Mouse (Mus musculus) kidney, postnatal 0 days (tissue): ENCODE results near the gene Rprd2. TPM values are rescaled to one million over a fixed set of nuclear protein-coding genes. Genes with fewer than 3 reads are reported as not detected.

ENCODE experiments used
- ATAC-seq: fragments of 200-750 bp; cut with Nextera tagmentation; replicated peaks from 2 replicates; pipeline ENCODE4 v1.8.0; 2017; ENCODE audit warnings: low read depth, moderate number of reproducible peaks, moderate TSS enrichment, moderate library complexity; ENCODE audit not compliant: low FRiP score
- DNase-seq: peaks from one replicate; pipeline ENCODE4 v3.0.0-alpha.2; 2016; ENCODE audit warnings: low spot score
- H3K27ac ChIP-seq: fragments of 300-500 bp; sonication (generic); 2 replicates; pipeline ENCODE4 v1.5.1; 2014; ENCODE audit warnings: mild to moderate bottlenecking
- H3K27me3 ChIP-seq: fragments of 300-500 bp; sonication (generic); 2 replicates; pipeline ENCODE4 v1.6.1; 2014; ENCODE audit warnings: low read length, mixed read lengths; ENCODE audit not compliant: insufficient read depth
- H3K36me3 ChIP-seq: fragments of 300-500 bp; sonication (generic); 2 replicates; pipeline ENCODE4 v1.6.1; 2014; ENCODE audit warnings: low read length, mixed read lengths; ENCODE audit not compliant: insufficient read depth
- H3K4me1 ChIP-seq: fragments of 300-500 bp; sonication (generic); replicated peaks from 2 replicates; pipeline ENCODE4 v1.6.1; 2014; ENCODE audit warnings: antibody characterized with exemption, low read length, mixed read lengths; ENCODE audit not compliant: insufficient read depth
- H3K4me2 ChIP-seq: fragments of 300-500 bp; sonication (generic); 2 replicates; pipeline ENCODE4 v1.6.1; 2014; ENCODE audit warnings: mild to moderate bottlenecking, low read length, moderate library complexity, mixed read lengths
- H3K4me3 ChIP-seq: fragments of 300-500 bp; sonication (generic); replicated peaks from 2 replicates; pipeline ENCODE4 v1.5.1; 2014; ENCODE audit warnings: low read depth, low read length
- H3K9ac ChIP-seq: fragments of 300-500 bp; sonication (generic); 2 replicates; pipeline ENCODE4 v1.6.1; 2014; ENCODE audit warnings: low read depth, low read length
- H3K9me3 ChIP-seq: fragments of 300-500 bp; sonication (generic); replicated peaks from 2 replicates; pipeline ENCODE4 v1.6.1; 2016; ENCODE audit warnings: low read length, inconsistent platforms, mixed read lengths
- CTCF ChIP-seq: IDR thresholded peaks from 2 replicates; pipeline ENCODE4 v1.5.1; 2016; ENCODE audit warnings: antibody characterized with exemption, low read depth, mild to moderate bottlenecking, moderate library complexity
- WGBS: fragments of 180-500 bp; shearing (Covaris S2); extraction: QIAGEN DNeasy Blood & Tissue Kit; methylation state at CpG from one replicate; pipeline ENCODE4 v1.1.7; 2014; 5-methylcytosine and 5-hydroxymethylcytosine counted together
- polyA plus RNA-seq: library from polyadenylated mRNA; unstranded; fragments of >200 nt; fragmentation: Nextera tagmentation; extraction: Ambion mirVana; gene quantifications from 2 replicates; pipeline ENCODE4 v1.2.1, GENCODE M21; 2015

Rprd2 gene
- polyA plus RNA-seq, 1 experiment from 2014 or later: 15.1 TPM

DNA sequence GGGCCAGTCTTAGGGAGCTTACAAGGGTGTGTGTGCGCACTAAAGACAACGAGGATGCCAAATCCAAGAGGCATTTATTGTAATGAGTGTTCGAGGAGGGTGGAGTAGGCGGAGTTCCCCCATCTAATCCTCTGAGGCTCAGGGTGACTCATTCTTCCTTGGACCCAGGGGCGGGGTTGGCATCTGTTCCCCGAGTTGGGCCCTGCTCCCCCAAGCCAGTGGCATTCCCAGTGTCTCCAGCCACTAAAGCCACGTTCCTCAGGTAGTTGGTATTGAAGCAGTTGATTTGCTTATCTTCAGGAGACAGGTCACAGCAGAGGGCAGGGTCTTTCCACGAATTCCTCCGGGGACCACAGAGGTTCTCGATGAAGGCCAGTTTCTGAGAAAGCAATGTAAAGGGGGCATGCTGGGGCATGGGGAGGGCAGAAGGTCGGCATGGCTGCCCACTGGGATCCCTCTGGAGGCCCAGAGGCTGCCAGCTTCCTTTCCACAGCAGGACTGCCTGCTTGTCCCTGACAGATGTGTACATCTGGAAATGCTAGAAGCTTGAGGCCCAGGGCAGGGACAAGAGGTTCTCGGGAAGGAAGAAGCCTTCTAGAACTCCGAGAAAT is 84.5 kb downstream of the Rprd2 start:
- Histone ChIP-seq H3K9ac (no peak overlapping the region), H3K27ac (no peak overlapping the region), H3K4me3 (no peak overlapping the region), H3K4me2 (no peak overlapping the region), H3K4me1 (0 out of 2 replicates have a peak, but pooled peaks cover 6% of the 10 kb centered on the region), H3K9me3 (no peaks in the 10 kb centered on the region), H3K36me3 (0 out of 2 replicates have a peak, but pooled peaks cover 3% of the 10 kb centered on the region), H3K27me3 (no peaks in the 10 kb centered on the region)
- no peak for TF ChIP-seq CTCF
- ATAC-seq (no peak), DNase-seq (no peak)
- 77% methylated on average over 13 of the region's 13 CpGs for WGBS

DNA sequence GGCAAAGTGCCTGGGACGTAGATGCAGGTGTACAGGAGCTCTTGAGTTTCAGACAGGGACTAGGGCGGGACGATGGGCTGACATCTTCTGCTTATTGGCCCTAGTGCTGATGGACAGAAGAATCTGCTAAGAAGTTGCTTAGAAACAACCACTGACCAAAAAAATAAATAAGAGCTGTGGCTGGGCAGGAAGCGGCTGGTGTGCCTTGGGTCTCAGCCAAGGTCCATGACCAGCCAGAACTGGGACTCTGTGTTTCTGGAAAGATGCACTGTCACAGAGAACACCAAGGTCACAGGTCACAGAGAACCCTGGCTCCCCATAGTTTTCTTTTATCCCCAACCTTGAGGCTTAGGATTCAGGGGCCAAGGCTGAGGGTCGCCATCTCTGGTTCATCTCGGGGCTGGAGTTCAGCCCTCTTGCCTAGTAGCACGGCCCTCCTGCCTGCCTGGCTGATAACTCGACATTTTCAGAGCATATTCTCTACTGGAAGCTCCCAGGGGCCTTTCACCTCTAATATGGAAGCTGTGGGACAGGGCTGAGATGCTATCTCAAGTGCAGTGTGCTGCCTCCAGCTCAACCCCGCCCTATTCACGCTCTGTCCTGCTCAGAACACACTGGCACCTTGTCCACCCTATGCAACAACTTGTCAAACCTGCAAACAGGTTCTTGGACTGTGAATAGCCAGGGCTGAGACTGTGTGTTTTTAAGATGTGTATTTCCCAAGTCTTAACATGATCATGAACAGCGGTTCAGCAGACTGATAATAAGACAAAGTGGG is 85.7 kb downstream of the Rprd2 start:
- no peak overlapping the region for H3K27ac ChIP-seq
- no peak overlapping the region for H3K9ac ChIP-seq
- no peak for ATAC-seq

DNA sequence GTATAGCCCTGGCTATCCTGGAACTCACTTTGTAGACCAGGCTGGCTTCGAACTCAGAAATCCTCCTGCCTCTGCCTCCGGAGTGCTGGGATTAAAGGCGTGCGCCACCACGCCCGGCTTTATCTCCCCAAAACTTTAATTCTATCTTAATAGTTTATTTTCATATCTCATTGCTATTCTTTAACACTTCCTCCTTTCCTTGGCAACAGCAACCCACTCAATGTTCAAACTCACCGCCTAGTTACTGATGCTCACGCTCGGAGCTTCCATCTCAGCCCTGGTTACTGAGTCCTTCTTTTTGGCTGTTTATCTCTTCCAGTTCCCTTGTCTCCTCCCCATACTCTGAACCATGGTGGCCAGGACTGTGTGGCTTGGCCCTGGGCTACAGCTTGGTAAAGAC is 86.4 kb downstream of the Rprd2 start:
- Histone ChIP-seq H3K27ac (no peak overlapping the region), H3K9me3 (no peaks in the 10 kb centered on the region), H3K4me2 (no peak overlapping the region), H3K9ac (no peak overlapping the region), H3K27me3 (no peaks in the 10 kb centered on the region), H3K4me1 (0 out of 2 replicates have a peak, but pooled peaks cover 6% of the 10 kb centered on the region), H3K36me3 (0 out of 2 replicates have a peak, but pooled peaks cover 3% of the 10 kb centered on the region), H3K4me3 (no peak overlapping the region)
- no peak for TF ChIP-seq CTCF
- WGBS: 97% methylated on average over 9 of the region's 9 CpGs
- ATAC-seq: no peak
- no peak for DNase-seq

More for the DNA sequence above, 85.7 kb downstream of the Rprd2 start:
- DNase-seq: peak; percentile 25
- no peak overlapping the region for H3K4me2 ChIP-seq
- no peak for TF ChIP-seq CTCF
- H3K9me3 ChIP-seq: no peaks in the 10 kb centered on the region
- no peaks in the 10 kb centered on the region for H3K27me3 ChIP-seq
- WGBS: 76% methylated on average over 11 of the region's 11 CpGs
- H3K36me3 ChIP-seq: 0 out of 2 replicates have a peak, but pooled peaks cover 3% of the 10 kb centered on the region
- no peak overlapping the region for H3K4me3 ChIP-seq
- H3K4me1 ChIP-seq: 0 out of 2 replicates have a peak, but pooled peaks cover 6% of the 10 kb centered on the region

DNA sequence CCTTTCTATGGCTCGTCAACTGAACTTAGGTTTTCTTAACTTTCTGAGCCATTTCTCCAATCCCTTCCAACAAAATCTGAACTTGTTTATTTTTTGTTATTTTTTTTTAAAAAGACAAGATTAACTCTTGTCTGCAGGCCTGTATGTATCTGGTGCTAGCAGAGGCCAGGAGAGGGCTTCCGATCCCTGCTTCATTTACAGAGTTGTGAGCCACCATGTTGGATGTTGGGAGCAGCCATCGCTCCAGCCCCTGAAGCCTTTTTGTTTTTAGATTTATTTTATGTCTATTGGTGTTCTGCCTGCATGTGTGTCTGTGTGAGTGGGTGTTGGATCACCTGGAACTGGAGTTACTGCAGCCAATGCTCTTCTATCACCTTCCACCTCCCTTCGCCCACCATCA is 86.9 kb downstream of the Rprd2 start:
- TF ChIP-seq CTCF: peak; percentile 14; the same call in 1 of the 2 replicates
- no peak overlapping the region for H3K4me3 ChIP-seq
- 0 out of 2 replicates have a peak, but pooled peaks cover 3% of the 10 kb centered on the region for H3K36me3 ChIP-seq
- DNase-seq (no peak), ATAC-seq (no peak)
- H3K9me3 ChIP-seq: no peaks in the 10 kb centered on the region
- H3K4me1 ChIP-seq: 0 out of 2 replicates have a peak, but pooled peaks cover 6% of the 10 kb centered on the region
- H3K9ac ChIP-seq: no peak overlapping the region
- H3K27ac ChIP-seq: no peak overlapping the region
- no peak overlapping the region for H3K4me2 ChIP-seq
- whole genome bisulfite sequencing: 90% methylated on average over 4 of the region's 4 CpGs
- no peaks in the 10 kb centered on the region for H3K27me3 ChIP-seq

DNA sequence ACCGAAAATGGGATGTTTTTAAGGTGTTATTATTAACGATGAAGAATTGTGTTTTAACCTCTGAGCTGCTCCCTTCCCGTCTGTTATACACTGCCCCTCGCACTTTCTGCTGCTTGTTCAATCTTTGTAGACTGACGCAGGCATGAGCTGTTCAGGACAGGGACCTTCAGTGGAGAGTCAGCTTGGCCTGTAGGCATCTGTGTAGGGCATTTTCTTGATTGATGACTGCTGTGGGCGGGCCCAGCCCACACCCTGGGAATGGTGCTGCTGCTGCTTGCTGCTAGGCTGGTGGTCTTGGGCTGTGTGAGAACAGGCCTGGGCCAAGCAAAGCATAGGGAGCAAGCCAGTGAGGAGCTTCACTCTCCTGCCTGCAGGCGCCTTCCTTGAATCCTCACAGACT is 88.2 kb downstream of the Rprd2 start:
- 72% methylated on average over 7 of the region's 7 CpGs for WGBS
- ATAC-seq: no peak
- Histone ChIP-seq H3K36me3 (no peaks in the 10 kb centered on the region), H3K9me3 (no peaks in the 10 kb centered on the region), H3K4me3 (no peak overlapping the region), H3K4me1 (0 out of 2 replicates have a peak, but pooled peaks cover 4% of the 10 kb centered on the region), H3K9ac (no peak overlapping the region), H3K27me3 (no peaks in the 10 kb centered on the region), H3K4me2 (no peak overlapping the region), H3K27ac (no peak overlapping the region)
- no peak for DNase-seq
- no peak for TF ChIP-seq CTCF

DNA sequence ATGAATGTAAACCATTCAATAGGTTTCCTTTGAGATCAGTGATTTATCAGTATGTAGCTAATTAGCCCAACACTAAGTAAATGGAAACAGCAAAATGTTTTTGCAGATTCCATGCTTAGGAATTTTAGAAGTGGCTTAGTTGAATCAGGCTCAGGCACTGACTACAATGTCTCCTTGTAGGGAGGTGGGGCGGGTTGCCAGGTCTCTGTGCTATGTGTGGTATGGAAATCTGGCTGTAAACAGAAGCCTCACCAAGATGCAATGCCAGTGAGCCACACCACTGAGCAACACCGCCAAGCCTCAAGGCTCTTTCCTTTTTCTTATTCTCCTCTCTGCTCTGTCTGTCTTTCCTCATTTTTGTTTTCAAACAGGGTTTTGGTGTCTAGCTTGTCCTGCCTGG is 89.8 kb downstream of the Rprd2 start:
- no peak overlapping the region for H3K9ac ChIP-seq
- 79% methylated on average over 2 of the region's 2 CpGs for WGBS
- ATAC-seq (no peak), DNase-seq (no peak)
- no peak overlapping the region for H3K4me3 ChIP-seq
- H3K4me2 ChIP-seq: no peak overlapping the region
- H3K27ac ChIP-seq: no peak overlapping the region
- H3K27me3 ChIP-seq: no peaks in the 10 kb centered on the region
- no peaks in the 10 kb centered on the region for H3K9me3 ChIP-seq
- TF ChIP-seq CTCF: no peak
- no peaks in the 10 kb centered on the region for H3K36me3 ChIP-seq
- H3K4me1 ChIP-seq: no peaks in the 10 kb centered on the region
